Mouse (Mus musculus) neural tube, embryonic 15.5 days (tissue): ENCODE results near the gene Klhl35. TPM values are rescaled to one million over a fixed set of nuclear protein-coding genes. Genes with fewer than 3 reads are reported as not detected.
"Not testable (repeated sequence)": the region's sequence is repeated elsewhere in the genome, so short reads cannot be mapped to it uniquely, and the experiment has no call there.

Experiments
- ATAC-seq: fragments of 200-750 bp; cut with Nextera tagmentation; 2 replicates; pipeline ENCODE4 v1.8.0; 2017; ENCODE audit warnings: mild to moderate bottlenecking, moderate TSS enrichment, moderate library complexity; ENCODE audit not compliant: low FRiP score
- H3K27ac ChIP-seq: fragments of 300-500 bp; sonication (generic); replicated peaks from 2 replicates; pipeline ENCODE4 v1.5.1; 2015; ENCODE audit warnings: mild to moderate bottlenecking, inconsistent platforms
- H3K27me3 ChIP-seq: fragments of 300-500 bp; sonication (generic); replicated peaks from 2 replicates; pipeline ENCODE4 v1.6.1; 2015; ENCODE audit warnings: inconsistent platforms
- H3K36me3 ChIP-seq: fragments of 300-500 bp; sonication (generic); 2 replicates; pipeline ENCODE4 v1.6.1; 2015; ENCODE audit warnings: inconsistent platforms
- H3K4me1 ChIP-seq: fragments of 300-500 bp; sonication (generic); 2 replicates; pipeline ENCODE4 v1.6.1; 2015; ENCODE audit warnings: inconsistent platforms
- H3K4me2 ChIP-seq: fragments of 300-500 bp; sonication (generic); 2 replicates; pipeline ENCODE4 v1.6.1; 2015; ENCODE audit warnings: inconsistent platforms, mild to moderate bottlenecking, moderate library complexity
- H3K4me3 ChIP-seq: fragments of 300-500 bp; sonication (generic); replicated peaks from 2 replicates; pipeline ENCODE4 v1.5.1; 2015; ENCODE audit warnings: mild to moderate bottlenecking, inconsistent platforms
- H3K9ac ChIP-seq: fragments of 300-500 bp; sonication (generic); replicated peaks from 2 replicates; pipeline ENCODE4 v1.6.1; 2015; ENCODE audit warnings: mild to moderate bottlenecking, inconsistent platforms
- H3K9me3 ChIP-seq: fragments of 300-500 bp; sonication (generic); replicated peaks from 2 replicates; pipeline ENCODE4 v1.6.1; 2016; ENCODE audit warnings: inconsistent platforms
- WGBS: fragments of 180-500 bp; shearing (Covaris S2); methylation state at CpG from one replicate; pipeline ENCODE4 v1.1.7; 2015; ENCODE audit warnings: mixed read lengths; 5-methylcytosine and 5-hydroxymethylcytosine counted together
- polyA plus RNA-seq: library from polyadenylated mRNA; unstranded; fragments of >200 nt; fragmentation: Nextera tagmentation; extraction: Ambion mirVana; gene quantifications from 2 replicates; pipeline ENCODE4 v1.2.1, GENCODE M21; 2015

The Klhl35 gene
- polyA plus RNA-seq, 1 experiment from 2014 or later: 2.2 TPM

DNA sequence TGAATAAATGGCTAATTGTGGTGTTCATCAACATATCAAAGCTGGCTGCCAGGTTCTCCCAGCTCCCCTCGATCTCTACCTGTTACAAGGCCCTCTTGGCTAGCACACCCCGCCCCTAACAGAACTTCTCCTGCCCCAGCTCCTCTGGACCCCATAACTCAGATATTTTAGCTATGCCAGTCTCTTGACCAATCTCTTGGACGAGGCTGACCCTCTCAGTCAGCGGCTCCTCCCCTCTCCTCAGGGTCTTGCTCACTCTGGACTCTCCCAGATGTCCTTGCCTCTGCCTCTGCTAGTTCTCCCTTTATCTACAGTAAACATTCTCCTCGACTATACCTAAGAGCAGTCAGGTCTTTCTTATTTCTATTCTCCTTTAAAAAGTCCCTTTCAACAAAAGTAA is 34.9 kb downstream of the Klhl35 start:
- H3K36me3 ChIP-seq: no peaks in the 10 kb centered on the region
- WGBS: 36% methylated on average over 5 of the region's 5 CpGs
- no peak overlapping the region for H3K27ac ChIP-seq
- H3K4me1 ChIP-seq: no peaks in the 10 kb centered on the region
- no peak overlapping the region for H3K4me3 ChIP-seq
- H3K9me3 ChIP-seq: no peaks in the 10 kb centered on the region
- no peaks in the 10 kb centered on the region for H3K27me3 ChIP-seq
- no peak overlapping the region for H3K4me2 ChIP-seq
- no peak overlapping the region for H3K9ac ChIP-seq
- no peak for ATAC-seq

GRCm38 (mm10) chr7:99501148-99501547 is 35.3 kb downstream of the Klhl35 start:
- H3K4me2 ChIP-seq: no peak overlapping the region
- H3K27me3 ChIP-seq: no peaks in the 10 kb centered on the region
- 58% methylated on average over 1 of the region's 1 CpGs for WGBS
- no peaks in the 10 kb centered on the region for H3K9me3 ChIP-seq
- no peak for ATAC-seq
- H3K4me1 ChIP-seq: no peaks in the 10 kb centered on the region
- no peaks in the 10 kb centered on the region for H3K36me3 ChIP-seq
- H3K9ac ChIP-seq: no peak overlapping the region
- no peak overlapping the region for H3K4me3 ChIP-seq
- no peak overlapping the region for H3K27ac ChIP-seq

DNA sequence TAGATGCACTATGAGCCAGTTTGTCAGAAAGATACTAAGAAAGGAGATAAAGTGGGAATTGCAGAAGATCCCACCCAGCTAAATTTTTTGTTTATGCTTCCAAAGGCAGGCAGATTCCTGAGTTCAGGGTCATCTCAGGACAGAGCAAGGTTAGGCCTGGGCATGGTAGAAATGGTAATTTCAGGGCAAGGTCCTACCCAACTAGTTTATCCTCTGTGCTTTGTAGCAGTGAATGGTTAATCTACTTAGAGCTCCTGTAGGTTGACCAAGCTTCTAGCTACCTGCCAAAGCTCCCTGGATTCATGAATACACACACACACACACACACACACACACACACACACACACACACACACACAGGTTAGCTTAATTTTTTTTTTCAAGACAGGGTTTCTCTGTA is 38.8 kb downstream of the Klhl35 start:
- no peaks in the 10 kb centered on the region for H3K4me1 ChIP-seq
- no peak for ATAC-seq
- H3K36me3 ChIP-seq: no peaks in the 10 kb centered on the region
- no peak overlapping the region for H3K9ac ChIP-seq
- H3K4me2 ChIP-seq: no peak overlapping the region
- H3K4me3 ChIP-seq: no peak overlapping the region
- no peak overlapping the region for H3K27ac ChIP-seq
- H3K9me3 ChIP-seq: no peaks in the 10 kb centered on the region
- H3K27me3 ChIP-seq: no peaks in the 10 kb centered on the region

DNA sequence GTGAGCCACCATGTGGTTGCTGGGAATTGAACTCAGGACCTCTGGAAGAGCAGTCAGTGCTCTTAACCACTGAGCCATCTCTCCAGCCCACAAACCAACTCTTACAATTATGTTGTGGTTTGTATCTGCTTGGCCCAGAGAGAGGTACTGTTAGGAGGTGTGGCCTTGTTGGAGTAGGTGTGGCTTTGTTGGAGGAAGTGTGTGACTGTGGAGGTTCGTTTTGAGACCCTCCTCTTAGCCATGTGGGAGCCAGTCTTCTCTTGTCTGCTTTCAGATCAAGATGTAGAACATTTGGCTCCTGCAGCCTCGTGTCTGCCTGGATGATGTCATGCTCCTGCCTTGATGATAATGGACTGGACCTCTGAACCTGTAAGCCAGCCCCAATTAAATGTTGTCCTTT is 42.4 kb downstream of the Klhl35 start:
- not testable (repeated sequence) for H3K4me3 ChIP-seq, ATAC-seq, H3K27me3 ChIP-seq, H3K4me2 ChIP-seq, H3K9ac ChIP-seq, H3K4me1 ChIP-seq, H3K9me3 ChIP-seq, H3K27ac ChIP-seq, H3K36me3 ChIP-seq
- WGBS: 41% methylated on average over 2 of the region's 2 CpGs

- Histone ChIP-seq H3K36me3 (no peaks in the 10 kb centered on the region), H3K9ac (no peak overlapping the region), H3K9me3 (no peaks in the 10 kb centered on the region), H3K27me3 (no peaks in the 10 kb centered on the region), H3K27ac (peak overlapping the region; percentile 79), H3K4me1 (peaks cover 10% of the 10 kb centered on the region), H3K4me3 (no peak overlapping the region), H3K4me2 (peak overlapping the region; percentile 44)
- WGBS: 5% methylated on average over 8 of the region's 8 CpGs
- ATAC-seq: peak; percentile 87
These were observed 44.3 kb downstream of the Klhl35 start for GRCm38 (mm10) chr7:99510087-99510501.

GRCm38 (mm10) chr7:99516092-99516813 is 50.4 kb downstream of the Klhl35 start:
- no peaks in the 10 kb centered on the region for H3K4me1 ChIP-seq
- no peaks in the 10 kb centered on the region for H3K9me3 ChIP-seq
- no peak overlapping the region for H3K9ac ChIP-seq
- 86% methylated on average over 9 of the region's 9 CpGs for WGBS
- no peak overlapping the region for H3K4me3 ChIP-seq
- H3K27ac ChIP-seq: no peak overlapping the region
- no peak for ATAC-seq
- no peaks in the 10 kb centered on the region for H3K36me3 ChIP-seq
- H3K27me3 ChIP-seq: no peaks in the 10 kb centered on the region
- H3K4me2 ChIP-seq: no peak overlapping the region

GRCm38 (mm10) chr7:99516814-99517157 is 51.0 kb downstream of the Klhl35 start:
- Histone ChIP-seq H3K27ac (no peak overlapping the region), H3K36me3 (no peaks in the 10 kb centered on the region), H3K9me3 (no peaks in the 10 kb centered on the region), H3K4me1 (no peaks in the 10 kb centered on the region), H3K4me2 (no peak overlapping the region), H3K9ac (no peak overlapping the region), H3K27me3 (no peaks in the 10 kb centered on the region), H3K4me3 (no peak overlapping the region)
- WGBS: 84% methylated on average over 3 of the region's 3 CpGs
- no peak for ATAC-seq

DNA sequence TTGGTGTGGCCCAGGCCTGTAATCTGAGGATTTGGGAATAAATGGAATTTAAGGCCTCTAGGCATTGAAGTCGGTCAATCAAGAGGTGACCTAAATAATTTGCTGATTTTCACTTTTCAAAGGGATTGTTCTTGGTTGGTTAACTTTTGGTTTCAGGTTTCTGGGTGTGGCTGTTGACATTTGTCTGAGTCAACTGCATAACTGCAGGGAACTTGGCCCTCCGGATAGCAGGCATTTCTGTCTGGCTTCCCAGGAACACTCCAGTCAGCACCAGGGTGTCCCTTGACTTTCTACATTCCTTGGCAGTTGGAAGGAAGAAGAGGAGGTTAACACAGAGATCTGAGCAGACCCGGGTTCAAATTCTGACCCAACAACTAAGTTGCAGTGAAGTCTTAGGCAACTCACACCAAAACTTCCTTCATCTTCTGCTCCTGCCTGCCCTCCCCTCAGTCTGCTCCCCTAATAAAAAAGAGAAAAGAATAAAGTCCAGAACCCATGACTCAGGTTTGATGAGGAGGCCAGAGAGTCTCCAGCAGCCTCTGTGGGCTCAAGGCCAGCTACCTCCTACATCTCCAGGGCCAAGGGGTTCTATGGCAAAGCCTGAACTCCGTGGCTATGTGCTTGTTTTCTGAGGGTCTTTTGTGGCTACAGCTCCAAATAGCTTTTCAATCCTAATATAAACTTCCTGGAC is 53.3 kb downstream of the Klhl35 start:
- Histone ChIP-seq H3K36me3 (no peaks in the 10 kb centered on the region), H3K4me3 (no peak overlapping the region), H3K27me3 (no peaks in the 10 kb centered on the region), H3K9ac (no peak overlapping the region), H3K4me2 (no peak overlapping the region), H3K4me1 (no peaks in the 10 kb centered on the region), H3K9me3 (no peaks in the 10 kb centered on the region), H3K27ac (no peak overlapping the region)
- WGBS: 76% methylated on average over 4 of the region's 4 CpGs
- no peak for ATAC-seq

GRCm38 (mm10) chr7:99523121-99523520 is 57.3 kb downstream of the Klhl35 start:
- H3K27ac ChIP-seq: no peak overlapping the region
- H3K27me3 ChIP-seq: no peaks in the 10 kb centered on the region
- WGBS: 78% methylated on average over 8 of the region's 8 CpGs
- H3K36me3 ChIP-seq: no peaks in the 10 kb centered on the region
- no peak for ATAC-seq
- no peaks in the 10 kb centered on the region for H3K9me3 ChIP-seq
- H3K9ac ChIP-seq: no peak overlapping the region
- no peak overlapping the region for H3K4me2 ChIP-seq
- no peak overlapping the region for H3K4me3 ChIP-seq
- no peaks in the 10 kb centered on the region for H3K4me1 ChIP-seq

Other genes starting within 250 kb of the Klhl35 start
- gene Mogat2, start 227.4 kb upstream of the Klhl35 start, polyA plus RNA-seq: 1.1 and 4.1 TPM in 2 replicates
- gene Map6, start 198.6 kb upstream of the Klhl35 start, polyA plus RNA-seq: 120 and 146 TPM in 2 replicates
- gene Serpinh1, start 112.8 kb upstream of the Klhl35 start, polyA plus RNA-seq: 332 and 435 TPM in 2 replicates
- gene Gdpd5, start 84.6 kb upstream of the Klhl35 start, polyA plus RNA-seq: 41.2 and 45.7 TPM in 2 replicates
- 412 and 499 TPM in 2 replicates for gene Rps3, start 17.7 kb downstream of the Klhl35 start, polyA plus RNA-seq
- 15.1 and 16.6 TPM in 2 replicates for gene Arrb1, start 69.5 kb downstream of the Klhl35 start, polyA plus RNA-seq
- 2.5 and 3.2 TPM in 2 replicates for gene Tpbgl, start 161.1 kb downstream of the Klhl35 start, polyA plus RNA-seq
- gene Slco2b1, start 245.3 kb downstream of the Klhl35 start, polyA plus RNA-seq: 6.1 and 8.7 TPM in 2 replicates